In the genomic region with DNA sequence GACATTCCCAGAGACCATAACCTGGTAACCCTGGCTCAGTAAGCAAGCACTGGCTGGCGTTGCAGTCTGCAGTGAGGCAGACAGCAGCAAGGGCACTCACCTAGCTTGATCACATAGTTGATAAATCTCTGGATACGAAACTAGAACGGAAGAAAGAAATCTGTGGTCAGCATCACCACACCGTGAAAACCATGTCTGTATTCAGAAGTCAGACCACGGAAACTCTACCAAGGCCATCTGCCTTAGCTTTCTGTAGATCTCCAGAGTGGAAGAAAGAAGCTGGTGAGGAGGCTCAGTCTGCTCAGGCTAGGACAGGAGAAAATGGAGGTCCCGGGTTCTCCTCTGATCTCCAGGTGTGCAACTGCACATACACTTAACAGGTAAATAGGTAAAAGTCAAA, we compare ENCODE assay signal across 24 mouse cellular contexts. TPM values are rescaled to one million over a fixed set of nuclear protein-coding genes. Genes with fewer than 3 reads are reported as not detected.
DNase-seq lines count a peak whose midpoint lies in the region; TF ChIP-seq lines count a peak whose summit lies in the region.
"Had no signal": no experiment of that assay in that cellular context is flagged by ENCODE, and none has a peak within 500 bp of the region (broad histone marks: within the 10 kb centered on the region; RNA-seq: fewer than 3 reads in every experiment).

No protein-coding gene starts in this region.

- H3K9ac ChIP-seq in ES-Bruce4 (ENCODE audit: low read depth, poor library complexity, severe bottlenecking): no peak overlapping the region
- H3K9ac ChIP-seq: embryonic facial prominence, embryonic 12.5 days; forebrain, embryonic 13.5 days; forebrain, embryonic 15.5 days; forebrain, postnatal 0 days had no signal

- intact Hi-C loops in left cerebral cortex, postnatal 10 days (cut with DNase I): no loop called here

- TF ChIP-seq EP300 in ES-Bruce4 (IDR thresholded peaks at IDR 0.05; ENCODE audit: insufficient read depth, low read depth, low read length): no peak

- peak; percentile 33 for DNase-seq in 416B (ENCODE audit: low read depth)
- peak; percentile 42 for DNase-seq in CD4-positive helper T cell, adult 2 months (ENCODE audit: low read depth, low spot score)
- DNase-seq in induced T-regulatory cell, adult 2 months (ENCODE audit: low read depth): peak; percentile 37
- DNase-seq in lung, adult 2 months: no peak
- DNase-seq in left cerebral cortex, postnatal 10 days (ENCODE audit: extremely low spot score in 1 of 2, low spot score in 2 of 2): no peak
- DNase-seq in lung, postnatal 10 days: no peak
- DNase-seq: adrenal gland, adult 8-10 months; adrenal gland, postnatal 14 days; adrenal gland, postnatal 36 days; B cell, adult 2 months; cerebellum, adult 11-12 months; cerebellum, adult 2 months; cerebellum, adult 9-10 months; cerebellum, postnatal 10 days; cerebellum, postnatal 25 days; forebrain, postnatal 0 days had no signal

- no peaks in the 10 kb centered on the region for H3K36me3 ChIP-seq in ES-Bruce4 (ENCODE audit: control insufficient read depth, insufficient read depth, low read length, poor library complexity, severe bottlenecking)
- H3K36me3 ChIP-seq: embryonic facial prominence, embryonic 10.5 days; embryonic facial prominence, embryonic 12.5 days; forebrain, embryonic 15.5 days had no signal

- peak overlapping the region; percentile 7 for H3K27ac ChIP-seq in ES-Bruce4 (ENCODE audit: insufficient read depth, low read length)
- H3K27ac ChIP-seq: embryonic facial prominence, embryonic 10.5 days; embryonic facial prominence, embryonic 12.5 days; forebrain, embryonic 13.5 days; forebrain, embryonic 15.5 days had no signal

- H3K4me3 ChIP-seq in ES-Bruce4 (ENCODE audit: low read depth, low read length): no peak overlapping the region
- no peak overlapping the region for H3K4me3 ChIP-seq in lung, adult 2 months (replicated peaks; ENCODE audit: extremely low read depth, low read depth, low read length)
- H3K4me3 ChIP-seq: embryonic facial prominence, embryonic 10.5 days; embryonic facial prominence, embryonic 12.5 days; forebrain, embryonic 13.5 days; forebrain, embryonic 15.5 days had no signal

- TF ChIP-seq POLR2A in ES-Bruce4 (IDR thresholded peaks at IDR 0.05; ENCODE audit: insufficient read depth, low read length): no peak
- TF ChIP-seq POLR2A in lung, adult 2 months (IDR thresholded peaks at IDR 0.05; ENCODE audit: borderline replicate concordance, extremely low read depth, low read depth, low read length): no peak

- H3K9me3 ChIP-seq in ES-Bruce4 (replicated peaks; ENCODE audit: control insufficient read depth, insufficient read depth, low read length, poor library complexity, severe bottlenecking): no peaks in the 10 kb centered on the region
- H3K9me3 ChIP-seq: embryonic facial prominence, embryonic 10.5 days; embryonic facial prominence, embryonic 12.5 days; forebrain, embryonic 13.5 days; forebrain, embryonic 15.5 days; G1E had no signal

- no peaks in the 10 kb centered on the region for H3K4me1 ChIP-seq in ES-Bruce4 (ENCODE audit: control insufficient read depth, insufficient read depth, low read length)
- H3K4me1 ChIP-seq in lung, adult 2 months (ENCODE audit: control insufficient read depth, insufficient read depth, low read length): no peaks in the 10 kb centered on the region
- H3K4me1 ChIP-seq: embryonic facial prominence, embryonic 10.5 days; embryonic facial prominence, embryonic 12.5 days; forebrain, embryonic 13.5 days; forebrain, embryonic 15.5 days had no signal

- WGBS in lung, adult 2 months: 81% methylated on average over 6 of the region's 6 CpGs

- H3K27me3 ChIP-seq in ES-Bruce4 (ENCODE audit: control insufficient read depth, insufficient read depth, low read length, poor library complexity, severe bottlenecking): no peaks in the 10 kb centered on the region
- H3K27me3 ChIP-seq: embryonic facial prominence, embryonic 12.5 days; forebrain, embryonic 13.5 days; forebrain, embryonic 15.5 days; Patski had no signal

- TF ChIP-seq CTCF in ES-Bruce4 (IDR thresholded peaks at IDR 0.05; ENCODE audit: low read depth, low read length): no peak
- no peak for TF ChIP-seq CTCF in lung, adult 2 months (IDR thresholded peaks at IDR 0.05; ENCODE audit: insufficient read depth, low read length)

RNA-seq across cellular contexts. Expression of gene Dhx9, which starts 21.6 kb away (rescaled TPM):
- 257 and 282 TPM in 2 replicates for polyA plus RNA-seq in ES-Bruce4 (2011; ENCODE audit: insufficient read depth, insufficient read length, low read depth, missing spikeins)
- polyA plus RNA-seq in lung, adult 2 months (2012; rRNA removed): 8.0 and 16.1 TPM in 2 replicates
- total RNA-seq in left cerebral cortex, postnatal 10 days (2021): 100 to 1,000 TPM; 127 to 134 TPM

RNA-seq across cellular contexts. Expression of gene Npl, which starts 40.8 kb away (rescaled TPM):
- 9.2 and 10.0 TPM in 2 replicates for polyA plus RNA-seq in ES-Bruce4 (2011; ENCODE audit: insufficient read depth, insufficient read length, low read depth, missing spikeins)
- polyA plus RNA-seq in lung, adult 2 months (2012; rRNA removed): 1.0 and 1.1 TPM in 2 replicates
- total RNA-seq in left cerebral cortex, postnatal 10 days (2021): 1 to 10 TPM; 5.8 to 5.9 TPM
- polyA plus RNA-seq: activated CD4-positive, CD25-positive, alpha-beta regulatory T cell, adult 4 months had no signal

Comparison
In these comparisons a context has a peak if more than half of its experiments do, and no peak if none do; other contexts are left out.
1. DNase-seq: peak in 416B (single experiment), CD4-positive helper T cell, adult 2 months (single experiment) and induced T-regulatory cell, adult 2 months (single experiment); none in lung, adult 2 months (single experiment), left cerebral cortex, postnatal 10 days (0 of 2) and lung, postnatal 10 days (single experiment).
2. RNA of gene Dhx9, which starts 21.6 kb away (polyA plus RNA-seq): 257 to 282 TPM in ES-Bruce4; 8.0 to 16.1 TPM in lung, adult 2 months; every median in the first group is over 10 times any median in the second.